Mouse (Mus musculus) G1E (cell line): ENCODE data around the gene Crybb3. TPM values are rescaled to one million over a fixed set of nuclear protein-coding genes. Genes with fewer than 3 reads are reported as not detected.

ENCODE experiments used
- ATAC-seq: 2 replicates; pipeline ENCODE4 v1.8.0; 2016; ENCODE audit warnings: mild to moderate bottlenecking; ENCODE audit not compliant: insufficient number of reproducible peaks, poor library complexity, low FRiP score, severe bottlenecking; ENCODE audit errors: extremely low read depth
- DNase-seq: peaks from one replicate; pipeline ENCODE4 v3.0.0; 2012; ENCODE audit warnings: low spot score
- H3K27me3 ChIP-seq: 2 replicates; pipeline ENCODE4 v1.6.1; 2012; ENCODE audit warnings: mild to moderate bottlenecking, low read length, inconsistent platforms; ENCODE audit not compliant: insufficient read depth
- H3K36me3 ChIP-seq: replicated peaks from 2 replicates; pipeline ENCODE3; 2012; ENCODE audit warnings: mild to moderate bottlenecking, inconsistent platforms
- H3K4me1 ChIP-seq: 2 replicates; pipeline ENCODE4 v1.6.1; 2012; ENCODE audit warnings: low read depth, low read length, inconsistent platforms, mixed read lengths; ENCODE audit not compliant: insufficient read depth
- H3K4me3 ChIP-seq: 2 replicates; pipeline ENCODE4 v1.5.1; 2012; ENCODE audit warnings: low read depth, mild to moderate bottlenecking, inconsistent platforms, low read length, moderate library complexity, mixed read lengths
- H3K9me3 ChIP-seq: replicated peaks from 2 replicates; pipeline ENCODE4 v1.6.1; 2012; ENCODE audit warnings: inconsistent platforms
- CTCF ChIP-seq: IDR thresholded peaks from 2 replicates; pipeline ENCODE4 v1.5.1; 2012; ENCODE audit warnings: low read depth, low read length, inconsistent platforms, mixed read lengths
- GATA1 ChIP-seq: IDR thresholded peaks from 2 replicates; pipeline ENCODE4 v1.6.1; 2012; ENCODE audit warnings: borderline replicate concordance, low read length, inconsistent platforms, mixed read lengths
- GATA2 ChIP-seq: IDR thresholded peaks from 2 replicates; pipeline ENCODE4 v1.6.1; 2012; ENCODE audit warnings: low read depth, low read length, inconsistent platforms, borderline replicate concordance
- POLR2AphosphoS5 ChIP-seq: IDR thresholded peaks from 2 replicates; pipeline ENCODE4 v1.6.1; 2012; ENCODE audit warnings: low read depth, low read length, inconsistent platforms; ENCODE audit not compliant: insufficient replicate concordance
- TAL1 ChIP-seq: conservative IDR thresholded peaks from 2 replicates; pipeline ENCODE4 v1.6.1; 2012; ENCODE audit warnings: low read depth, low read length, inconsistent platforms, mixed read lengths
- polyA plus RNA-seq: library from polyadenylated mRNA; stranded (reverse); fragments of >175 nt; gene quantifications from 2 replicates; pipeline ENCODE4 v1.2.3, GENCODE M21; 2012
- total RNA-seq, 2 experiments: library from RNA; stranded (forward) in 1 of 2; stranded (reverse) in 1 of 2; fragments of 200-1000 nt in 1 of 2; fragments of >200 nt in 1 of 2; fragmentation: Nextera tagmentation in 1 of 2; gene quantifications; 2 replicates each; pipeline ENCODE4 v1.2.3; 2014 to 2017

Gene Crybb3
- total and polyA plus RNA-seq, 3 experiments: not detected

- Histone ChIP-seq H3K27me3 (no peaks in the 10 kb centered on the region), H3K4me1 (no peaks in the 10 kb centered on the region), H3K9me3 (peaks cover 76% of the 10 kb centered on the region), H3K36me3 (no peaks in the 10 kb centered on the region), H3K4me3 (no peak overlapping the region)
- no peak for DNase-seq
- ATAC-seq: no peak
- TF ChIP-seq GATA1 (no peak), CTCF (no peak), GATA2 (no peak), POLR2AphosphoS5 (no peak), TAL1 (no peak)
Measured at GRCm38 (mm10) chr5:113041567-113042071, 39.8 kb downstream of the Crybb3 start.

- H3K4me1 ChIP-seq: no peaks in the 10 kb centered on the region
- no peaks in the 10 kb centered on the region for H3K27me3 ChIP-seq
- DNase-seq (no peak), ATAC-seq (no peak)
- peaks cover 75% of the 10 kb centered on the region for H3K9me3 ChIP-seq
- TF ChIP-seq GATA1: no peak
- TF ChIP-seq GATA2: no peak
- no peak for TF ChIP-seq TAL1
- no peak for TF ChIP-seq POLR2AphosphoS5
- no peaks in the 10 kb centered on the region for H3K36me3 ChIP-seq
- no peak overlapping the region for H3K4me3 ChIP-seq
Measured at GRCm38 (mm10) chr5:113040776-113041175, 40.6 kb downstream of the Crybb3 start.

- TF ChIP-seq POLR2AphosphoS5 (no peak), TAL1 (no peak), GATA1 (no peak), GATA2 (no peak), CTCF (no peak)
- H3K9me3 ChIP-seq: peaks cover 80% of the 10 kb centered on the region
- H3K4me1 ChIP-seq: no peaks in the 10 kb centered on the region
- no peaks in the 10 kb centered on the region for H3K36me3 ChIP-seq
- no peaks in the 10 kb centered on the region for H3K27me3 ChIP-seq
- no peak for ATAC-seq
- DNase-seq: no peak
- no peak overlapping the region for H3K4me3 ChIP-seq
Measured at GRCm38 (mm10) chr5:113038601-113039000, 42.8 kb downstream of the Crybb3 start.

GRCm38 (mm10) chr5:113035094-113036047 lies 46.0 kb downstream of the Crybb3 start:
- no peaks in the 10 kb centered on the region for H3K27me3 ChIP-seq
- H3K9me3 ChIP-seq: peaks cover 81% of the 10 kb centered on the region
- no peak for ATAC-seq
- H3K4me3 ChIP-seq: no peak overlapping the region
- no peaks in the 10 kb centered on the region for H3K4me1 ChIP-seq
- no peaks in the 10 kb centered on the region for H3K36me3 ChIP-seq
- no peak for DNase-seq
- TF ChIP-seq CTCF: no peak
- TF ChIP-seq POLR2AphosphoS5: no peak
- TF ChIP-seq TAL1: no peak

GRCm38 (mm10) chr5:113031201-113031754 lies 50.1 kb downstream of the Crybb3 start:
- no peak for DNase-seq
- peaks cover 86% of the 10 kb centered on the region for H3K9me3 ChIP-seq
- TF ChIP-seq GATA2 (no peak), GATA1 (no peak), TAL1 (no peak), CTCF (no peak), POLR2AphosphoS5 (no peak)
- H3K27me3 ChIP-seq: no peaks in the 10 kb centered on the region
- H3K4me3 ChIP-seq: no peak overlapping the region
- no peak for ATAC-seq
- no peaks in the 10 kb centered on the region for H3K36me3 ChIP-seq
- H3K4me1 ChIP-seq: no peaks in the 10 kb centered on the region

- ATAC-seq: no peak
Measured at GRCm38 (mm10) chr5:113030082-113030481, 51.3 kb downstream of the Crybb3 start.

More at GRCm38 (mm10) chr5:113030082-113030481, 51.3 kb downstream of the Crybb3 start:
- H3K36me3 ChIP-seq: no peaks in the 10 kb centered on the region
- TF ChIP-seq GATA2 (no peak), TAL1 (no peak)
- H3K4me3 ChIP-seq: no peak overlapping the region
- H3K4me1 ChIP-seq: no peaks in the 10 kb centered on the region
- DNase-seq: no peak
- H3K9me3 ChIP-seq: peaks cover 86% of the 10 kb centered on the region
- H3K27me3 ChIP-seq: no peaks in the 10 kb centered on the region
